Mouse (Mus musculus) A20 (cell line): ENCODE measurements around the gene Ppme1.

Experiments
- DNase-seq: peaks from one replicate; pipeline ENCODE4 v3.0.0-alpha.2; 2011; ENCODE audit warnings: low read depth, low spot score

The Ppme1 gene

DNA sequence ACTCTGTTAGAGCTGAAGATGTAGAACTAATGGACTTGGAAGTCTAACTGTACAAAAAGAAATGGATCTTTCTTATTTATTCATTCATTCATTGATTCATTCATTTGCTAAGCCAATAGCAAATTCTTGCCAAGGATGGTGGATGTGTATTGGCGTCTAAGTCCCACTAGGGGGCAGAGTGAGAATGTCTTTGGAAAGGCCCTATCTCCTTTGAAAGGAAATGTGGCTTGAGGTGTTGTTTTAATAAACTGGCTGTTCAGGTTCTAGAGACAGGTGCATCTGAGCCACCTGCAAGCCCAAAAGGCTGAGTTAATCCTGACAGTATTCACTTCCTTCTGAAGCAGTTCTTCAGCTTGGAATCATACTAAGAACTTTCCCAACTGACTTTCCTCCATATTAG lies 92.3 kb downstream of the Ppme1 start:
- DNase-seq = peak; percentile 58
